Mouse (Mus musculus): ENCODE measurements around the gene Ppp1r14b. TPM values are rescaled to one million over a fixed set of nuclear protein-coding genes. Genes with fewer than 3 reads are reported as not detected.

Gene Ppp1r14b
- polyA plus RNA-seq, 1 experiment from 2014 or later = 255 TPM

GRCm38 (mm10) chr19:6969665-6970381 lies 4.9 kb upstream of the Ppp1r14b start:
- Histone ChIP-seq H3K4me1 (peaks cover 34% of the 10 kb centered on the region), H3K9me3 (no peaks in the 10 kb centered on the region), H3K9ac (peak overlapping the region; percentile 66), H3K4me2 (replicated peaks) (peak overlapping the region; percentile 54), H3K27ac (peak overlapping the region; percentile 58; the same call in 1 of the 2 replicates), H3K27me3 (no peaks in the 10 kb centered on the region), H3K36me3 (peaks cover 18% of the 10 kb centered on the region), H3K4me3 (peak overlapping the region; percentile 58)
- peak; percentile 11; the same call in 1 of the 2 replicates for ATAC-seq (ENCODE audit: insufficient number of reproducible peaks, insufficient read depth, low FRiP score, low TSS enrichment)
- 1% methylated on average over 55 of the region's 55 CpGs for WGBS

- H3K4me1 ChIP-seq = peaks cover 34% of the 10 kb centered on the region
- peak overlapping the region; percentile 58; the same call in 1 of the 2 replicates for H3K27ac ChIP-seq
- peak overlapping the region; percentile 15; the same call in 1 of the 2 replicates for H3K9ac ChIP-seq
These were observed 4.2 kb upstream of the Ppp1r14b start for GRCm38 (mm10) chr19:6970460-6971085.

GRCm38 (mm10) chr19:6971644-6972043 lies 3.1 kb upstream of the Ppp1r14b start:
- H3K9me3 ChIP-seq = no peaks in the 10 kb centered on the region
- no peak overlapping the region for H3K9ac ChIP-seq
- H3K4me2 ChIP-seq (replicated peaks) = no peak overlapping the region
- 17% methylated on average over 6 of the region's 6 CpGs for WGBS
- H3K27me3 ChIP-seq = no peaks in the 10 kb centered on the region
- no peak overlapping the region for H3K4me3 ChIP-seq
- H3K27ac ChIP-seq = 0 out of 2 replicates have a peak overlapping the region, but pooled peaks have one; percentile 30
- ATAC-seq (ENCODE audit: insufficient number of reproducible peaks, insufficient read depth, low FRiP score, low TSS enrichment) = no peak
- H3K36me3 ChIP-seq = peaks cover 3% of the 10 kb centered on the region
- peaks cover 43% of the 10 kb centered on the region for H3K4me1 ChIP-seq

More at GRCm38 (mm10) chr19:6970460-6971085, 4.2 kb upstream of the Ppp1r14b start:
- Histone ChIP-seq H3K4me2 (replicated peaks) (peak overlapping the region; percentile 54), H3K36me3 (peaks cover 11% of the 10 kb centered on the region; the same call in 1 of the 2 replicates), H3K27me3 (no peaks in the 10 kb centered on the region), H3K9me3 (no peaks in the 10 kb centered on the region), H3K4me3 (peak overlapping the region; percentile 58)
- WGBS = 23% methylated on average over 11 of the region's 11 CpGs
- ATAC-seq (ENCODE audit: insufficient number of reproducible peaks, insufficient read depth, low FRiP score, low TSS enrichment) = no peak

- H3K27ac ChIP-seq = no peak overlapping the region
- H3K27me3 ChIP-seq = no peaks in the 10 kb centered on the region
- no peaks in the 10 kb centered on the region for H3K9me3 ChIP-seq
- no peak overlapping the region for H3K4me2 ChIP-seq (replicated peaks)
- no peak for ATAC-seq (ENCODE audit: insufficient number of reproducible peaks, insufficient read depth, low FRiP score, low TSS enrichment)
- H3K9ac ChIP-seq = no peak overlapping the region
- 75% methylated on average over 13 of the region's 13 CpGs for WGBS
- no peak overlapping the region for H3K4me3 ChIP-seq
- H3K4me1 ChIP-seq = peaks cover 48% of the 10 kb centered on the region
- H3K36me3 ChIP-seq = peaks cover 7% of the 10 kb centered on the region
These were observed 2.4 kb upstream of the Ppp1r14b start for GRCm38 (mm10) chr19:6972247-6972917.

- Histone ChIP-seq H3K4me2 (replicated peaks) (peak overlapping the region; percentile 94), H3K27me3 (no peaks in the 10 kb centered on the region), H3K4me3 (peak overlapping the region; percentile 70), H3K9ac (peak overlapping the region; percentile 84), H3K4me1 (peaks cover 51% of the 10 kb centered on the region), H3K9me3 (no peaks in the 10 kb centered on the region), H3K36me3 (peaks cover 20% of the 10 kb centered on the region), H3K27ac (peak overlapping the region; percentile 90)
- ATAC-seq (ENCODE audit: insufficient number of reproducible peaks, insufficient read depth, low FRiP score, low TSS enrichment) = no peak
- WGBS = 39% methylated on average over 12 of the region's 12 CpGs
These were observed 1.1 kb upstream of the Ppp1r14b start for GRCm38 (mm10) chr19:6973581-6974190.

DNA sequence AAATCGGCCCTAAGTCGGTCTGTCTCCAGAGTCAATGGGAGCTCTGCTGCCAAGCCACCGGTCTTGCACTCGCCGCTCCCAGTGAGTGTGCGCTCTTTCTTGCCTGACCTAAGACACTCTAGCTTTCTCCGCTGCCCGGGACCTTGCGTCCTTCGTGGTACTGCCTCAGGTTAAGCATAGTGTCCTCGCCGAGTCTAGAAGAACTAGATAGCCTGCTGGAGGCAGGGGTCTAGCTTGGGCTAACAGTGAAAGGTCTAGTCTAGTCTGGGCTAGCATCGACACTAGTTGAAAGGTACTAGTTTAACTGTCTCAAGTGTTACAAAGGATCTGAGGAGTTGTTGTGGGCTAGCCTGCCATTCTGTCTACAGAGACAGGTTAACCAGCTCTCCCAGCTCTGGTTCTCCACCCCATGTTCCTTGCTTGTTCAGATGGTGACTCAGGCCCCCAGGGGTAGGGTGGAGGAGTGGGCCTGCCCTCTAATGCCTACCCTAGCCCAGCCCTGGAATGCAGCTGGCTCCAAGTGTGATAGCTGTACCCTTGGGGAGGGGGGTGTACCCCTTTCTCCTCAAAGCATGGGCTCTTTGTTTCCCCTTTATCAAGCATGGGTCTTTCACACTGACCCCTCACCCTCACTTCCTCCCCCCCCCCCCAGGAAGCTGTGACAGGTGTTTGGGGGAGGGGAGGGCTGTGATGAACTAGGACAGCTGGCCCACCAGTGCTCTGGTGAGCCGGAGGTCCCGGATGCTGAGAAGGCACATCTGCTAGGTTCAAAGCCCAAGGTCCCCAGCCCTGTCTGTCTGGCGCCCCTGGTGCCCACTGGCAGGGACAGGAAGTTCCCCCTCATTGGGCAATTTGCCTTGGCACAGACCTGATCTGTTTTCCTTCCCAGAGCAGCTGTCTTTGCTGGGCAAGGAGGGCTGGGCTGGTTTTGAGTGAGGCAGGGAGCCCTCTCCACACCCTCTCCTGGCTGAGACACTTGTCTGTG lies 1.1 kb downstream of the Ppp1r14b start, which contains the start of gene Plcb3:
Gene Plcb3 (minus strand): TSS at position 934 of the 985 bp plus-strand sequence.
- H3K9me3 ChIP-seq = no peaks in the 10 kb centered on the region
- peaks cover 20% of the 10 kb centered on the region for H3K36me3 ChIP-seq
- peak within 1 kb of the TSS; percentile 84 for H3K9ac ChIP-seq
- peak within 1 kb of the TSS; percentile 94 for H3K4me2 ChIP-seq (replicated peaks)
- peak within 1 kb of the TSS; percentile 70 for H3K4me3 ChIP-seq
- peaks cover 43% of the 10 kb centered on the region for H3K4me1 ChIP-seq
- peak within 1 kb of the TSS; percentile 90 for H3K27ac ChIP-seq
- no peaks in the 10 kb centered on the region for H3K27me3 ChIP-seq
- no peak for ATAC-seq (ENCODE audit: insufficient number of reproducible peaks, insufficient read depth, low FRiP score, low TSS enrichment)
- WGBS = under 1% methylated on average over 16 of the region's 16 CpGs

DNA sequence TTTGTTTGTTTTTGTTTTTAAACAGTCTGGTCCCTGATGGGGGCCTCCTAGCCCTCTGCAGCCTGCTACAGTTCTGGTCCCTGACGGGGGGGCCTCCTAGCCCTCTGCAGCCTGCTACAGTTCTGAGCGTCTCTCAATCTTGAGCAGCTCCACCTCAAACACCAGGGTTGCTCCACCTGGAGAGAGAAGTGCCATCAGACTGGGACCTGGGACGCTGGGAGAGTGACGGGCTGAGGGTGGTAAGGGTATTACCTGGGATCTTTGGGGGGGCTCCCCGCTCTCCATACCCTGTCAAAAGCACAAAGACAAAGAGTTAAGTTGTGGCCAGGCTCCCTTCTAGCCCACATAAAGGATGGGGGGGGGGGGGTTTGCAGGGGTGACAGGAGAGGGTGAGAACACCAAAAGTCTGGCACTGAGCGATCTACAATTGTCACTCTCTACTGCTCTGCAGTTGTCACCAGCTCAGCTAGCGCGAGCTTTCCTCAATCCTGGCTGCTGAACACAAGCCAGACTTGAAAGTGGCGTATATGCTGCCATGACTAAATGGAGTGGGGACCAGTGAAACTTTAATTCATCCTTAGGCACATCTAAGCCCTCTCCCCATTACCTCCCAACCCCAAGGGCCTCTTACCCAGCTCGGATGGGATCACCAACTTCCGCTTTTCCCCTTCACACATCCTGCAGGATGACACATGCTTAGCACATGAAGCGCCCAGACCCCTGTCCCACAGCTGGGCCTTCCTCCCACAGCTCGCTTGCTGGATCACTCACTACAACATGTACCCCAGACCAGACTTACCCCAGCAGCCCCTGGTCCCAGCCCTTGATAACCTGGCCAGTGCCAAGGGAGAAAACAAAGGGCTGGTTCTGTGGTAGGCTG lies 3.2 kb downstream of the Ppp1r14b start:
- Histone ChIP-seq H3K4me3 (peak overlapping the region; percentile 63; the same call in 1 of the 2 replicates), H3K36me3 (peaks cover 27% of the 10 kb centered on the region), H3K27me3 (no peaks in the 10 kb centered on the region), H3K27ac (peak overlapping the region; percentile 88), H3K9ac (peak overlapping the region; percentile 61; the same call in 1 of the 2 replicates), H3K4me1 (peaks cover 39% of the 10 kb centered on the region), H3K9me3 (no peaks in the 10 kb centered on the region), H3K4me2 (replicated peaks) (peak overlapping the region; percentile 64)
- no peak for ATAC-seq (ENCODE audit: insufficient number of reproducible peaks, insufficient read depth, low FRiP score, low TSS enrichment)
- WGBS = 83% methylated on average over 13 of the region's 13 CpGs

DNA sequence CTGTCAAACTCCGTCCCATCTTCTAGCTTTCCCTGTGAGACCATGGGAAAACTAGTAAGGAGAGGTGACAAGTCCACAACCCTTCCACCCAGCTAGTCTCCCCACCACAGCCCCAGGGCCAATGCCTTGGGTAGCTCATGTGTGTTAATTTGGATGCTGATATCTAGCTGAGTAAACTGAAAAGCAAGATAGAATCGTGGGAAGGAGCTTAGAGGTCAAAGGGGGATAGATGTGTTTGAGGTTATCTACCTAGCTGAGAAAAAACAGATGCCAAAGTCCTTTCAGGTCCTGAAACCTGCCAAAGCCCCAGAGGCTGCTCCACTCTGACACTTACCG lies 3.8 kb downstream of the Ppp1r14b start:
- Histone ChIP-seq H3K9me3 (no peaks in the 10 kb centered on the region), H3K4me2 (replicated peaks) (peak overlapping the region; percentile 64), H3K9ac (peak overlapping the region; percentile 61; the same call in 1 of the 2 replicates), H3K4me3 (peak overlapping the region; percentile 63), H3K27me3 (no peaks in the 10 kb centered on the region), H3K27ac (peak overlapping the region; percentile 88), H3K4me1 (peaks cover 39% of the 10 kb centered on the region), H3K36me3 (peaks cover 31% of the 10 kb centered on the region)
- no peak for ATAC-seq (ENCODE audit: insufficient number of reproducible peaks, insufficient read depth, low FRiP score, low TSS enrichment)
- 44% methylated on average over 3 of the region's 3 CpGs for WGBS

DNA sequence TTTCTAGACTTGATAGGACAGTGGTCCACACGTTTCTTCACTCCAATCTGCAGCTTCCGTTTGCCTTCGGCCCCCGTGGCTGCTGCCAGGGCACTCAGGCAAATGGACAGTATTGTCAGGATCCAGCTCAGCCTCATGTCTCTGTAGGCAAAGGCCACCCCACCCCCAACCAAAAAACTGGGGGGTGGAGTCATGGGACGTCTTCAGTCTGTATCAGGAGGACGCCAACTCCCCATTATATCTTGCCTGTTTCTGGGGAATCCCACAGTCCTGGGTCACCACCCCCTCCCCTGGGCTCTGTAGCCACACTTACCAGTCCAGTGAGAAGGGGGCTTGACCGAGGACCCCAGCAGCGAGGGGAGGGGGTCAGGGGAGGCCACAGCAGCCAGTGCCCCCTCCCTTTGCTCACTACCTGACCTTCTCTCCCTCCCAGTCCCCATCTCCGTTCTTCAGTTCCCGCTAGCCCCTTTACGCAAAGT lies 4.3 kb downstream of the Ppp1r14b start:
- Histone ChIP-seq H3K4me2 (replicated peaks) (peak overlapping the region; percentile 64), H3K4me1 (peaks cover 39% of the 10 kb centered on the region), H3K9ac (peak overlapping the region; percentile 61), H3K27me3 (no peaks in the 10 kb centered on the region), H3K4me3 (peak overlapping the region; percentile 63), H3K9me3 (no peaks in the 10 kb centered on the region), H3K27ac (peak overlapping the region; percentile 88), H3K36me3 (peaks cover 36% of the 10 kb centered on the region)
- 7% methylated on average over 11 of the region's 11 CpGs for WGBS
- no peak for ATAC-seq (ENCODE audit: insufficient number of reproducible peaks, insufficient read depth, low FRiP score, low TSS enrichment)

Data from embryonic facial prominence, embryonic 12.5 days (tissue).